Mouse (Mus musculus): Measurements from ENCODE around the gene Cdipt.

GRCm38 (mm10) chr7:127026161-127026600, 50.5 kb downstream of the Cdipt start:
- TF ChIP-seq TAL1 (IDR thresholded peaks at IDR 0.05; ENCODE audit: low read length) = no peak
- TF ChIP-seq GATA1 (IDR thresholded peaks at IDR 0.05; ENCODE audit: low read length) = no peak
